Mouse (Mus musculus): Measurements from ENCODE around the gene Emilin2.

The Emilin2 gene

GRCm38 (mm10) chr17:71300338-71300737, 11.4 kb downstream of the Emilin2 start:
- no peak for DNase-seq (ENCODE audit: low spot score)

GRCm38 (mm10) chr17:71299879-71300278, 11.9 kb downstream of the Emilin2 start:
- no peak for DNase-seq (ENCODE audit: low spot score)

GRCm38 (mm10) chr17:71294570-71294969, 17.2 kb downstream of the Emilin2 start:
- no peak for DNase-seq (ENCODE audit: low spot score)

- DNase-seq (ENCODE audit: low spot score) = no peak
Measured at GRCm38 (mm10) chr17:71292897-71293296, 18.9 kb downstream of the Emilin2 start.

- DNase-seq (ENCODE audit: low spot score) = no peak
Measured at GRCm38 (mm10) chr17:71291897-71292420, 19.8 kb downstream of the Emilin2 start.

GRCm38 (mm10) chr17:71290486-71291410, 21.0 kb downstream of the Emilin2 start:
- DNase-seq (ENCODE audit: low spot score) = peak; percentile 77

- DNase-seq (ENCODE audit: low spot score) = peak; percentile 73
Measured at GRCm38 (mm10) chr17:71289572-71290176, 22.1 kb downstream of the Emilin2 start.

- DNase-seq (ENCODE audit: low spot score) = peak; percentile 73
Measured at GRCm38 (mm10) chr17:71288808-71289548, 22.8 kb downstream of the Emilin2 start.

- DNase-seq (ENCODE audit: low spot score) = no peak
Measured at GRCm38 (mm10) chr17:71288145-71288758, 23.5 kb downstream of the Emilin2 start.

GRCm38 (mm10) chr17:71287586-71287985, 24.2 kb downstream of the Emilin2 start:
- DNase-seq (ENCODE audit: low spot score) = no peak

- DNase-seq (ENCODE audit: low spot score) = no peak
Measured at GRCm38 (mm10) chr17:71285929-71286328, 25.8 kb downstream of the Emilin2 start.

GRCm38 (mm10) chr17:71284890-71285289, 26.9 kb downstream of the Emilin2 start:
- DNase-seq (ENCODE audit: low spot score) = no peak

GRCm38 (mm10) chr17:71283237-71283636, 28.5 kb downstream of the Emilin2 start:
- DNase-seq (ENCODE audit: low spot score) = no peak

GRCm38 (mm10) chr17:71282716-71283115, 29.1 kb downstream of the Emilin2 start:
- no peak for DNase-seq (ENCODE audit: low spot score)

GRCm38 (mm10) chr17:71277701-71278491, 33.9 kb downstream of the Emilin2 start:
- DNase-seq (ENCODE audit: low spot score) = no peak

GRCm38 (mm10) chr17:71276771-71277170, 35.0 kb downstream of the Emilin2 start:
- no peak for DNase-seq (ENCODE audit: low spot score)

GRCm38 (mm10) chr17:71273901-71274300, 37.9 kb downstream of the Emilin2 start:
- DNase-seq (ENCODE audit: low spot score) = no peak

GRCm38 (mm10) chr17:71268599-71268998, 43.2 kb downstream of the Emilin2 start:
- peak; percentile 80 for DNase-seq (ENCODE audit: low spot score)

GRCm38 (mm10) chr17:71268152-71268551, 43.6 kb downstream of the Emilin2 start:
- no peak for DNase-seq (ENCODE audit: low spot score)

GRCm38 (mm10) chr17:71267374-71267773, 44.4 kb downstream of the Emilin2 start:
- DNase-seq (ENCODE audit: low spot score) = no peak

Data from c-Kit-positive CD71-positive TER-119-positive erythroid progenitor cells, embryonic 14.5 days (primary cell).